Mouse (Mus musculus) olfactory bulb, adult 2 months (tissue): Measurements from ENCODE around the gene Rcsd1.

Source experiments
- CTCF ChIP-seq: fragments of 200-500 bp; IDR thresholded peaks from 2 replicates; pipeline ENCODE4 v1.5.1; 2012; ENCODE audit warnings: low read depth, mild to moderate bottlenecking, low read length, moderate library complexity; ENCODE audit not compliant: insufficient read depth
- POLR2A ChIP-seq: fragments of 200-500 bp; IDR thresholded peaks from 2 replicates; pipeline ENCODE4 v1.6.1; 2012; ENCODE audit warnings: mild to moderate bottlenecking, low read depth, low read length, moderate library complexity; ENCODE audit not compliant: insufficient read depth

DNA sequence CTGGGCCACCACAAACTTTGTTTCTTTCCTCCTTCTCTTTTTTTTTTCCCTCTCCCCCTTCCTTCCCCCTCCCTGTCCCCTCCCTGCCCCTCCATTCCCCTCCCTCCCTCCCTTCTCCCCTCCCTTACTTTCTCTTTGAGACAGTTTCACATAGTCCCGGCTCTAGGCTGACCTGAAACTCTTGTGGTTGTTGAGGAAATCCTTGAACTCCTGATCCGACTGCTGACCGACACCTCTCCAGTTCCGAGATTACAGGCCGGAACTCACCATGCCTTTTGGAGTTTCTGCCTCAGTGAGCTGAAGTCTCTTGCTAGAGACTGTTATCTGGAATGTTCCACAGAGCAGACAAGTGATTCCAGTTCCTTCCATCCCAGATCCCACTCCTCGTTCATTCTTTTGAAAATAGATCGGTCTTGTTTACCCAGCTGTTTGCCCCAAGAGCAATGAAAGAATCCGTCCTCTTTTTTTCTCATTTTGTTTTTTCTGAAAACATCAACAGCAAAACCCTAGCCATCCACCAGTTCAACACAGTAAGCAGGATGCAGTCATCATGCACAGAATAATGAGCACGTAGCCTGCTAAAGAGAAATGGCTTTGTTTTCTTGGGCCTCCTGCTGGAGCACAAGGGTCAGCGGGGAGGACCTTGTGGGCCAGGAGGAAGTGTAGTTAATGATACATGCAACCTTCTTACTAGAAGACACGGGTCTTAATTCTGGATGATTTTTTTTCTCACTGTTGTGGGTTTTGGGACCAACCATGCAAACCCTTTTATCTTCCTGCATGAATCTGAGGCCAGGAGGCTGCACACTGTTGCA lies 14.9 kb upstream of the Rcsd1 start:
- TF ChIP-seq POLR2A (no peak), CTCF (no peak)
